Mouse (Mus musculus) kidney, adult 2 months (tissue): ENCODE results near the gene Wnt9b.

ENCODE experiments used
- CTCF ChIP-seq: fragments of 200-500 bp; conservative IDR thresholded peaks from 2 replicates; pipeline ENCODE4 v1.5.1; 2011; ENCODE audit warnings: low read depth, mild to moderate bottlenecking, control low read depth, low read length, moderate library complexity, mixed read lengths; ENCODE audit not compliant: insufficient read depth, insufficient read length
- POLR2A ChIP-seq: fragments of 200-500 bp; IDR thresholded peaks from one replicate; pipeline ENCODE4 v1.6.1; 2011; ENCODE audit warnings: low read depth, low read length, control low read depth

GRCm38 (mm10) chr11:103763410-103764163 is 14.0 kb upstream of the Wnt9b start:
- TF ChIP-seq CTCF (peak; percentile 57), POLR2A (no peak)
